Mouse (Mus musculus) hindbrain, embryonic 14.5 days (tissue): Measurements from ENCODE around the gene Anapc11. TPM values are rescaled to one million over a fixed set of nuclear protein-coding genes. Genes with fewer than 3 reads are reported as not detected.

ENCODE experiments used
- ATAC-seq: fragments of 200-750 bp; cut with Nextera tagmentation; 2 replicates; pipeline ENCODE4 v1.8.0; 2017; ENCODE audit warnings: moderate number of reproducible peaks, mild to moderate bottlenecking, moderate TSS enrichment, moderate library complexity; ENCODE audit not compliant: low FRiP score
- DNase-seq: peaks from one replicate; pipeline ENCODE4 v3.0.0-alpha.2; 2015; ENCODE audit warnings: low spot score
- H3K27ac ChIP-seq: fragments of 300-500 bp; sonication (generic); 2 replicates; pipeline ENCODE4 v1.5.1; 2014; ENCODE audit warnings: mild to moderate bottlenecking, moderate library complexity
- H3K27me3 ChIP-seq: fragments of 300-500 bp; sonication (generic); 2 replicates; pipeline ENCODE4 v1.6.1; 2014; ENCODE audit warnings: mild to moderate bottlenecking, low read length, mixed read lengths; ENCODE audit not compliant: control insufficient read depth, insufficient read depth
- H3K36me3 ChIP-seq: fragments of 300-500 bp; sonication (generic); replicated peaks from 2 replicates; pipeline ENCODE4 v1.6.1; 2014; ENCODE audit not compliant: control insufficient read depth, insufficient read depth
- H3K4me1 ChIP-seq: fragments of 300-500 bp; sonication (generic); replicated peaks from 2 replicates; pipeline ENCODE4 v1.6.1; 2014; ENCODE audit warnings: antibody characterized with exemption, low read length, mixed read lengths; ENCODE audit not compliant: control insufficient read depth, insufficient read depth
- H3K4me2 ChIP-seq: fragments of 300-500 bp; sonication (generic); replicated peaks from 2 replicates; pipeline ENCODE4 v1.6.1; 2014; ENCODE audit warnings: mild to moderate bottlenecking, moderate library complexity
- H3K4me3 ChIP-seq: fragments of 300-500 bp; sonication (generic); replicated peaks from 2 replicates; pipeline ENCODE4 v1.5.1; 2014; ENCODE audit warnings: mild to moderate bottlenecking, low read length
- H3K9ac ChIP-seq: fragments of 300-500 bp; sonication (generic); 2 replicates; pipeline ENCODE4 v1.6.1; 2014
- H3K9me3 ChIP-seq: fragments of 300-500 bp; sonication (generic); 2 replicates; pipeline ENCODE4 v1.6.1; 2016; ENCODE audit warnings: low read length; ENCODE audit not compliant: control insufficient read depth
- WGBS: fragments of 180-500 bp; shearing (Covaris S2); extraction: QIAGEN DNeasy Blood & Tissue Kit; methylation state at CpG from one replicate; pipeline ENCODE4 v1.1.7; 2014; 5-methylcytosine and 5-hydroxymethylcytosine counted together
- polyA plus RNA-seq: library from polyadenylated mRNA; unstranded; fragments of >200 nt; fragmentation: Nextera tagmentation; extraction: Ambion mirVana; gene quantifications from 2 replicates; pipeline ENCODE4 v1.2.1, GENCODE M21; 2014

The Anapc11 gene
- polyA plus RNA-seq, 1 experiment from 2014 or later, result 229 TPM

DNA sequence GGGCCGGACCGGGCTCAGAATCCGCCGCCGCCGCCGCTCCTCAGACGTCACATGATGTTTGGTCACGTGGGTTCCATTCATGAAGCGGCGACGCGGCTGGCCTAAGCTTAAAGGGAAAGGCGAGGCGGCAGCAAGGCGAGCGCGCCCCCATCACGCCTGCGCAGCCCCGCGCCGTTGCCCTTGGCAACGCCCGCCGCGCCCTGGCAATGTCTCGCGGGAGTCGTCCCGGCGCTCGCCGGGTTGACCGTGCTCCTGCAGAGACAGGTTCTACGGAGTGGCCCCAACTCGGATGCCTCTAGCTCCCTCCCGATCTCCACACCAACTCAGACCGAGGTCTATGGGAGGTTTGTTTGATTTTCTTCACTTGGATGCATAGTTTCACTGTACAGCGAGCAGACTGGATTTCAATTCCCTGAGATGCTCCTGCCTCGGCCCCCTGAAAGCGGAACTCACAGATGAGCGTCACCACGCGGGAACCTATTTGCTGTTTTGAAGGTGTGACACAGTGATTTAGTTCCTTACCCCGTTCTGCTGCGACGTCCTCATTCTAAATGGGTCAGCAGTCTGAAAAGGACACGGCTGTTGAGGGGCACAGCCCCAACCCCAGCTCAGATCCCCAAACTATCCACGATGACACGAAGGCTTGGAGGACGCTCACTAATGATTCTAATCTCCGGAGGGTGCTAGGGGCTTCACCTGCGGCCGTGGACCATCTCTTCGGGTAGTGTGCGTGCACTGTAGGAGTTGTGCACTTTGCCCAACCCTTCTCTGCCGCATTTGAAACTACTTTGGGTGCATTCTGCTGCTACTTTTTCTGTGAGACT lies 35.5 kb downstream of the Anapc11 start, which contains the start of gene Mafg:
Gene Mafg (minus strand): TSS at position 81 of the 824 bp plus-strand sequence.
- Histone ChIP-seq H3K27me3 (no peaks in the 10 kb centered on the region), H3K4me3 (peak within 1 kb of the TSS; percentile 89), H3K9ac (peak within 1 kb of the TSS; percentile 90), H3K4me1 (peaks cover 33% of the 10 kb centered on the region), H3K4me2 (peak within 1 kb of the TSS; percentile 94), H3K9me3 (no peaks in the 10 kb centered on the region), H3K36me3 (peaks cover 9% of the 10 kb centered on the region), H3K27ac (peak within 1 kb of the TSS; percentile 89)
- DNase-seq (peak; percentile 96), ATAC-seq (peak; percentile 92)
- WGBS, result 12% methylated on average over 56 of the region's 58 CpGs

DNA sequence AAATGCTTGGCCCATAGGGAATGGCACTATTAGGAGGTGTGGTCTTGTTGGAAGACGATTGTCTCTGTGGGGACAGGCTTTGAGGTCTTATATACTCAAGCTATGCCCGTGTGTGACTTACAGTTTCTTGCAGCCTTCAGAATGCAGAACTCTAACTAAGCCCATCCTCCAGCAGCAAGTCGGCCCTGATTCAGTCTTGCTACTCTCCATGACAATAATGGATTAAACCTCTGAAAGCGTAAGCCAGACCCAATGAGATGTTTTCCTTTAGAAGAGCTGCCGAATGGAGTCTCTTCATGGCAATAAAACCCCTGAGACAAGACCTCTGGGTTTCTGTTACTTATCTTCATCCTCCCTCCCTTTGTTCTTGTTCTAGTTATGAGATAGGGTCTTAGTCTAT lies 36.6 kb downstream of the Anapc11 start:
- DNase-seq (no peak), ATAC-seq (no peak)
- H3K27me3 ChIP-seq, result no peaks in the 10 kb centered on the region
- H3K36me3 ChIP-seq, result no peaks in the 10 kb centered on the region
- H3K4me1 ChIP-seq, result peaks cover 25% of the 10 kb centered on the region
- H3K9me3 ChIP-seq, result no peaks in the 10 kb centered on the region
- H3K9ac ChIP-seq, result no peak overlapping the region
- no peak overlapping the region for H3K4me3 ChIP-seq
- no peak overlapping the region for H3K4me2 ChIP-seq
- H3K27ac ChIP-seq, result no peak overlapping the region
- 82% methylated on average over 5 of the region's 5 CpGs for WGBS

DNA sequence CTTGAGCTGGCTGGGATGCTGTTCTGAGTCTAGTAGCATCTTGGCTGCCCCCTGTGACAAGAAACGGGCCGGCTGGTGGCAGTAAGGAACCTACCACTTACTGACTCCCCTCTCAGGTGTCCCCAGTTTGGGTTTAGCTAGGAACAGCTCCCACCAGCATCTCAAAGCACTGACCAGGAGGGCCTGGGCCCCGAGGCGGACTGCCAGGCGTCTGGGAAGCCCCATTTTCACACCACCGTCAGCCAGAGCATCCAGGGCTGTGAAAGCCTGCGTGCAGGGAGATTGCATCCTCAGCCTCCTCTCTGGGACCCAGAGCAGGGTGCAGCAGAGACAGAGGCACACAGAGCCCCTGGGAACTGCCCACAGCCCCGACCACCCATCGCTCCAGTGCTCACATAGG lies 43.0 kb downstream of the Anapc11 start:
- H3K4me2 ChIP-seq, result no peak overlapping the region
- no peaks in the 10 kb centered on the region for H3K36me3 ChIP-seq
- 64% methylated on average over 9 of the region's 9 CpGs for WGBS
- H3K27me3 ChIP-seq, result 0 out of 2 replicates have a peak, but pooled peaks cover 1% of the 10 kb centered on the region
- no peak for ATAC-seq
- no peak overlapping the region for H3K4me3 ChIP-seq
- H3K9ac ChIP-seq, result no peak overlapping the region
- H3K9me3 ChIP-seq, result no peaks in the 10 kb centered on the region
- peaks cover 11% of the 10 kb centered on the region; the same call in 1 of the 2 replicates for H3K4me1 ChIP-seq
- H3K27ac ChIP-seq, result no peak overlapping the region
- no peak for DNase-seq

DNA sequence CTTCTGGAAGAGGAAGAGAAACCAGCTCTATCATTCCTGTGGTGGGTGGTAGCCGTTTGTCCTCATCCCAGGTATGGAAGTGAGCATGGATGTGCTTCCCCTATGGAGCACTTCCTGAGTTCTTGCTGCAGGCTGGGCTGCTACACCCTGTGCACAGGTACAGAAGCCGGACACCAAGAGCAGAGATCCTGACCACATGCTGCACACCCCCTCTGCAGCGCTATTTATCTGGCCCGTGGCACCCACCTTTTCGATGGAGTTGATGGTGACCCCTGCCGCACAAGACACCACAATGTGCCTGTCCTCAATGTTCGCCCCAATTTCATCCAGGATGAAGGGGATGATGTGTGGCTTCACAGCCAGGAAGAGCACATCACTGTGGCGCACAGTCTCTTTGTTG lies 43.6 kb downstream of the Anapc11 start:
- Histone ChIP-seq H3K9ac (no peak overlapping the region), H3K4me1 (peaks cover 11% of the 10 kb centered on the region; the same call in 1 of the 2 replicates), H3K36me3 (no peaks in the 10 kb centered on the region), H3K27me3 (peaks cover 5% of the 10 kb centered on the region; the same call in 1 of the 2 replicates), H3K27ac (no peak overlapping the region), H3K9me3 (no peaks in the 10 kb centered on the region), H3K4me2 (no peak overlapping the region), H3K4me3 (no peak overlapping the region)
- no peak for DNase-seq
- WGBS, result 92% methylated on average over 8 of the region's 8 CpGs
- no peak for ATAC-seq

DNA sequence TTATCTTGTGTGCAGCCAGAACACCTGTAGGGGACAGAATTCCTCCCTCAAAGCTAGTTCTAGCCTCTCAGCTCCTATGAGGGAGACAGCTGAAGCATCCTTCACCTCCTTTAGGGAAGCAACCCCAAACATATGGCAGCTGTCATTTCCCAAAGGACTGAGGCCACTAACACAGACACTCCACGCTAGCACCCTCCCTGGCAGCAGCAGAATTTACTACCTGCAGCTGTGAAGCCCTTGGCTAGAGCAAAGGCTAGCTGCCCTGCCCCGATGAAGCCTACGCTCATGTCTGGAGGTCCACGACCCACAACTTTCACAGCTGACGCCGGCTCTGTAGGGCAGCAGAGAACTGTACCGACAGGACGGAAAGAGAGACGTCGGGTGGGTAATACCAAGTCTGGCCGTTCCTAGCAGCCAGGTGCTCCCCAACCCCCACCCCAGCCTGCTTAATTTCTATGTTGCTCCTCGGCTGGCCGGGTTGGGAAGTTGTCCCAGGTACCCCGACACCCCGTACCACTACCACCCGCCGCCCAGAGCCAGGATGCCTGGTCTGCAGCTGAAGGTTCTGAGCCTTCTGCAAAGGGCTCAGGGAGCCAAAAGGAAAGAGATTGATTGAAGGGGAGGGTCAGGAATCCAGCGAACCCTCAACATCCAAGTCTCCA lies 44.8 kb downstream of the Anapc11 start:
- Histone ChIP-seq H3K9ac (peak overlapping the region; percentile 63), H3K4me1 (peaks cover 15% of the 10 kb centered on the region; the same call in 1 of the 2 replicates), H3K36me3 (no peaks in the 10 kb centered on the region), H3K27ac (no peak overlapping the region), H3K9me3 (no peaks in the 10 kb centered on the region), H3K4me3 (peak overlapping the region; percentile 42), H3K4me2 (peak overlapping the region; percentile 78), H3K27me3 (peaks cover 5% of the 10 kb centered on the region; the same call in 1 of the 2 replicates)
- ATAC-seq (peak; percentile 73), DNase-seq (peak; percentile 29)
- 2% methylated on average over 18 of the region's 18 CpGs for WGBS

DNA sequence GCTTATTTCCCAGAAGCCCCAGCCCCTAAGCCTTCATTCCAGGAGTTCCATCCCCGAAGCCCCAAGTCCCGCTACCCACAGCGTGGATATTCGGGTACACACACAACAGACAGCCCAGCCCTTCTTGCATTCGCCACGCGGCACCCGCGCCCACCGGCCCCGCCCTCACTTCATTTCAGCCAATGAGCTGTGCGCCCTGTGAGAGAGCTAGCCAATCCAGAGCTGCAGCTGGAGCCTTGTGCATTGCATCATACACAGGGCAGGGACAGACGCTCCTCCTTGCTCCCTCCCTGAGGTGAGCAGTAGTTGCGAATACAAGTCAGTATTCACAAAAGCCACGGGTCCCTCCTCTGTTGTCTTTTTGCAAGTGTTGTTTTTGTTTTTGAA lies 45.4 kb downstream of the Anapc11 start, which contains the start of gene Pycr1:
Gene Pycr1 (minus strand): TSS at position 169 of the 387 bp plus-strand sequence.
- DNase-seq (peak; percentile 92), ATAC-seq (peak; percentile 99)
- peak within 1 kb of the TSS; percentile 78 for H3K4me2 ChIP-seq
- no peak within 1 kb of the TSS for H3K27ac ChIP-seq
- WGBS, result 0% methylated on average over 15 of the region's 15 CpGs
- no peaks in the 10 kb centered on the region for H3K36me3 ChIP-seq
- peak within 1 kb of the TSS; percentile 42 for H3K4me3 ChIP-seq
- H3K27me3 ChIP-seq, result peaks cover 5% of the 10 kb centered on the region; the same call in 1 of the 2 replicates
- H3K9ac ChIP-seq, result peak within 1 kb of the TSS; percentile 63
- H3K4me1 ChIP-seq, result peaks cover 18% of the 10 kb centered on the region; the same call in 1 of the 2 replicates
- H3K9me3 ChIP-seq, result no peaks in the 10 kb centered on the region

DNA sequence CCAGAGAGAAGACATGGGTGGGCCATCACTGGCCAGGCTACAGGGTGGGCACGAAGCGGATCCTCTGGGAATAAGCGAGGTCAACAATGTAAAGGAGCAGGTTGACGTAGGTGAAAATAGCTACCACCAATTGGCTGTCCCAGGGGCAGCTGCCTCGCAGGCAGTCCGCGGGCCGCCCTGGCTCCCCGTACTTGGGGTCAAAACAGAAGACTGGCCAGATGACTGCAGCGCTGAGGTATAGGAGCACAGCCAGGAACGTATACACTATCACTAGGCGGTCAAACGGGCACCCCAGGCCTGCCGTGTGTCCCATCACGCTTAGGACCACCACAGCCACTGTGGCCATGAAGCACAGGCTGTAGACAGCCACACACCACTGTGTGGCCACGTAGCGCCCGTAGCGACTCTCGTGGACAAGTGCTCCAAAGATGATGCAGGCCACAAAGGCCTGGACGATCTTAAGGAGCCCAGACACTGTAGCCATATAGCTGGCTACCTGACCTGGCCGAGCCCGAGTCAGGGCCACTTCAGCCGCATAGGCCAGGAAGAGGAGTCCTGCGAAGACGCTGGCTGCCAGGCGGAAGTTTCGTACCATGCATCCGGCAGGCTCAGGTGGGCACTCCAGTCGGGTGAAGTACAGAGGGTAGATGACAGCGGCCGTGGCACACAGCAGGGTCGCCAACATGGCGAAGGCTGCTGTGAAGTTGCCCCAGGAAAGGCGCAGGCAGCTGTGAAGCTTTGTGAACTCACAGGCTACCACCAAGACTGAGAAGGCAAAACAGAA lies 49.0 kb downstream of the Anapc11 start:
- DNase-seq (no peak), ATAC-seq (no peak)
- Histone ChIP-seq H3K36me3 (no peaks in the 10 kb centered on the region), H3K9me3 (no peaks in the 10 kb centered on the region), H3K4me2 (peak overlapping the region; percentile 48; the same call in 1 of the 2 replicates), H3K27ac (no peak overlapping the region), H3K4me3 (0 out of 2 replicates have a peak overlapping the region, but pooled peaks have one; percentile 6), H3K9ac (peak overlapping the region; percentile 55; the same call in 1 of the 2 replicates), H3K4me1 (peaks cover 18% of the 10 kb centered on the region; the same call in 1 of the 2 replicates), H3K27me3 (peaks cover 5% of the 10 kb centered on the region; the same call in 1 of the 2 replicates)
- WGBS, result 83% methylated on average over 35 of the region's 35 CpGs

DNA sequence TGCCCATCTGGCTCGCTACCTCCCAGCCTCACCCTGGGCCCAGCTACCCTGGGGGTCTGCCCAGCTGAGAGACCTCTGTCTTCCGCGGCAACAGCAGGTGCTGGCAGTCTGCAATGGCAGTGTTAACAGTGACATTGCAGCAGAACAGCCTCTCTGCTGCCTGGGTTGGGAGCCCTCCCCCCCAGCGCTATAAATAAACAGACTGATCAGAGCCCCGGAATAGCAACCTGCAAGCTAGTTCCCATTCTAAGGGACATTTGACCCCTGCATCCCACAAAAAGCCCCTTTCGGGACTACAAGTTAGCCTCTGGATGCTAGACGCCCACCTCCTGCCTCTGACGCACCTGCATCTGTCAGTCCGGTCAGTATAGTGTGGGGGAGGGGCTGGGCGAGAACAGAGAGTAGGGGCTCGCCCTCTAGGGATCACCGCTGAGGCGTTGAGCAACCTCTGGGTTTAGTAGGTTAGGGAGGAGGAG lies 49.8 kb downstream of the Anapc11 start, which contains the start of gene Myadml2:
Gene Myadml2 (minus strand): TSS at position 158 of the 476 bp plus-strand sequence.
- DNase-seq, result no peak
- Histone ChIP-seq H3K4me1 (peaks cover 11% of the 10 kb centered on the region; the same call in 1 of the 2 replicates), H3K27me3 (peaks cover 5% of the 10 kb centered on the region; the same call in 1 of the 2 replicates), H3K4me2 (peak within 1 kb of the TSS; percentile 48), H3K27ac (no peak within 1 kb of the TSS), H3K9ac (peak within 1 kb of the TSS; percentile 55), H3K9me3 (no peaks in the 10 kb centered on the region), H3K36me3 (no peaks in the 10 kb centered on the region), H3K4me3 (peak within 1 kb of the TSS; percentile 6)
- no peak for ATAC-seq
- WGBS, result 5% methylated on average over 13 of the region's 13 CpGs
